Mouse (Mus musculus): ENCODE data around the gene Adamtsl1. TPM values are rescaled to one million over a fixed set of nuclear protein-coding genes. Genes with fewer than 3 reads are reported as not detected.

The Adamtsl1 gene
- polyA plus RNA-seq, 2 experiments, result 0.11 to 0.23 TPM

GRCm38 (mm10) chr4:85979206-85979605 lies 465.2 kb downstream of the Adamtsl1 start:
- ATAC-seq (ENCODE audit: insufficient read depth) (no peak), DNase-seq (ENCODE audit: low read depth in 3 of 3, low spot score in 3 of 3) (no peak)
- Histone ChIP-seq H3K9me3 (ENCODE audit: control insufficient read depth, low read length) (no peaks in the 10 kb centered on the region), H3K4me1 (replicated peaks; ENCODE audit: control insufficient read depth in 2 of 2, insufficient read depth in 2 of 2, low read length in 1 of 2) (no peaks in the 10 kb centered on the region), H3K27ac (no peak overlapping the region), H3K36me3 (replicated peaks; ENCODE audit: control insufficient read depth, insufficient read depth, low read depth) (no peaks in the 10 kb centered on the region), H3K9ac (replicated peaks) (no peak overlapping the region), H3K4me3 (ENCODE audit: insufficient read depth in 1 of 2, low read depth in 2 of 2, low read length in 2 of 2) (no peak overlapping the region), H3K4me2 (ENCODE audit: low read depth) (no peak overlapping the region), H3K27me3 (ENCODE audit: control insufficient read depth, insufficient read depth, low read length) (no peaks in the 10 kb centered on the region)
- TF ChIP-seq CTCF (IDR thresholded peaks at IDR 0.05; ENCODE audit: low read depth) (no peak), EP300 (IDR thresholded peaks at IDR 0.05; ENCODE audit: low read depth) (no peak)
- WGBS (ENCODE audit: insufficient replicate concordance), result 13% methylated on average over 10 of the region's 10 CpGs

GRCm38 (mm10) chr4:86006596-86006995 lies 492.6 kb downstream of the Adamtsl1 start:
- Histone ChIP-seq H3K9ac (replicated peaks) (no peak overlapping the region), H3K4me2 (ENCODE audit: low read depth) (no peak overlapping the region), H3K27me3 (ENCODE audit: control insufficient read depth, insufficient read depth, low read length) (no peaks in the 10 kb centered on the region), H3K9me3 (ENCODE audit: control insufficient read depth, low read length) (no peaks in the 10 kb centered on the region), H3K4me3 (ENCODE audit: insufficient read depth in 1 of 2, low read depth in 2 of 2, low read length in 2 of 2) (no peak overlapping the region), H3K4me1 (replicated peaks; ENCODE audit: control insufficient read depth in 2 of 2, insufficient read depth in 2 of 2, low read length in 1 of 2) (no peaks in the 10 kb centered on the region), H3K27ac (no peak overlapping the region), H3K36me3 (replicated peaks; ENCODE audit: control insufficient read depth, insufficient read depth, low read depth) (no peaks in the 10 kb centered on the region)
- WGBS (ENCODE audit: insufficient replicate concordance), result 56% methylated on average over 5 of the region's 5 CpGs
- DNase-seq (ENCODE audit: low read depth in 3 of 3, low spot score in 3 of 3), result no peak
- TF ChIP-seq EP300 (IDR thresholded peaks at IDR 0.05; ENCODE audit: low read depth), result no peak
- TF ChIP-seq CTCF (IDR thresholded peaks at IDR 0.05; ENCODE audit: low read depth), result no peak
- no peak for ATAC-seq (ENCODE audit: insufficient read depth)

- H3K4me3 ChIP-seq (ENCODE audit: insufficient read depth in 1 of 2, low read depth in 2 of 2, low read length in 2 of 2), result no peak overlapping the region
These were observed 499.7 kb downstream of the Adamtsl1 start for GRCm38 (mm10) chr4:86013640-86014039.

GRCm38 (mm10) chr4:86018928-86019327 lies 505.0 kb downstream of the Adamtsl1 start:
- Histone ChIP-seq H3K9me3 (ENCODE audit: control insufficient read depth, low read length) (no peaks in the 10 kb centered on the region), H3K4me1 (replicated peaks; ENCODE audit: control insufficient read depth in 2 of 2, insufficient read depth in 2 of 2, low read length in 1 of 2) (no peaks in the 10 kb centered on the region), H3K4me3 (ENCODE audit: insufficient read depth in 1 of 2, low read depth in 2 of 2, low read length in 2 of 2) (no peak overlapping the region), H3K27me3 (ENCODE audit: control insufficient read depth, insufficient read depth, low read length) (no peaks in the 10 kb centered on the region), H3K36me3 (replicated peaks; ENCODE audit: control insufficient read depth, insufficient read depth, low read depth) (no peaks in the 10 kb centered on the region), H3K4me2 (ENCODE audit: low read depth) (no peak overlapping the region), H3K9ac (replicated peaks) (no peak overlapping the region), H3K27ac (no peak overlapping the region)
- WGBS (ENCODE audit: insufficient replicate concordance), result 71% methylated on average over 1 of the region's 1 CpGs
- DNase-seq (ENCODE audit: low read depth in 3 of 3, low spot score in 3 of 3), result no peak
- ATAC-seq (ENCODE audit: insufficient read depth), result no peak
- no peak for TF ChIP-seq EP300 (IDR thresholded peaks at IDR 0.05; ENCODE audit: low read depth)

More at GRCm38 (mm10) chr4:86013640-86014039, 499.7 kb downstream of the Adamtsl1 start:
- Histone ChIP-seq H3K9me3 (ENCODE audit: control insufficient read depth, low read length) (no peaks in the 10 kb centered on the region), H3K27me3 (ENCODE audit: control insufficient read depth, insufficient read depth, low read length) (no peaks in the 10 kb centered on the region), H3K27ac (no peak overlapping the region), H3K4me1 (replicated peaks; ENCODE audit: control insufficient read depth in 2 of 2, insufficient read depth in 2 of 2, low read length in 1 of 2) (no peaks in the 10 kb centered on the region), H3K36me3 (replicated peaks; ENCODE audit: control insufficient read depth, insufficient read depth, low read depth) (no peaks in the 10 kb centered on the region), H3K9ac (replicated peaks) (no peak overlapping the region), H3K4me2 (ENCODE audit: low read depth) (no peak overlapping the region)
- TF ChIP-seq EP300 (IDR thresholded peaks at IDR 0.05; ENCODE audit: low read depth), result no peak
- no peak for TF ChIP-seq CTCF (IDR thresholded peaks at IDR 0.05; ENCODE audit: low read depth)
- no peak for ATAC-seq (ENCODE audit: insufficient read depth)
- 75% methylated on average over 3 of the region's 3 CpGs for whole genome bisulfite sequencing (ENCODE audit: insufficient replicate concordance)
- no peak for DNase-seq (ENCODE audit: low read depth in 3 of 3, low spot score in 3 of 3)

- H3K27ac ChIP-seq, result no peak overlapping the region
- WGBS (ENCODE audit: insufficient replicate concordance), result 40% methylated on average over 4 of the region's 4 CpGs
- no peak overlapping the region for H3K4me2 ChIP-seq (ENCODE audit: low read depth)
- no peak overlapping the region for H3K4me3 ChIP-seq (ENCODE audit: insufficient read depth in 1 of 2, low read depth in 2 of 2, low read length in 2 of 2)
- ATAC-seq (ENCODE audit: insufficient read depth) (no peak), DNase-seq (ENCODE audit: low read depth in 3 of 3, low spot score in 3 of 3) (no peak)
- H3K4me1 ChIP-seq (replicated peaks; ENCODE audit: control insufficient read depth in 2 of 2, insufficient read depth in 2 of 2, low read length in 1 of 2), result no peaks in the 10 kb centered on the region
- no peaks in the 10 kb centered on the region for H3K9me3 ChIP-seq (ENCODE audit: control insufficient read depth, low read length)
- no peaks in the 10 kb centered on the region for H3K36me3 ChIP-seq (replicated peaks; ENCODE audit: control insufficient read depth, insufficient read depth, low read depth)
- H3K27me3 ChIP-seq (ENCODE audit: control insufficient read depth, insufficient read depth, low read length), result no peaks in the 10 kb centered on the region
- TF ChIP-seq EP300 (IDR thresholded peaks at IDR 0.05; ENCODE audit: low read depth), result no peak
- no peak for TF ChIP-seq CTCF (IDR thresholded peaks at IDR 0.05; ENCODE audit: low read depth)
- H3K9ac ChIP-seq (replicated peaks), result no peak overlapping the region
These were observed 505.6 kb downstream of the Adamtsl1 start for GRCm38 (mm10) chr4:86019586-86019985.
